8 mouse cellular contexts compared by ENCODE assay signal in genomic region chr2:12419262-12419655, GRCm38 (mm10). TPM values are rescaled to one million over a fixed set of nuclear protein-coding genes. Genes with fewer than 3 reads are reported as not detected.
DNase-seq lines count a peak whose midpoint lies in the region; ATAC-seq and TF ChIP-seq lines count a peak whose summit lies in the region.

Gene Mindy3, minus strand, starts transcription at chr2:12419470.

- under 1% methylated on average over 25 of the region's 25 CpGs for WGBS in embryonic facial prominence, embryonic 14.5 days
- WGBS in heart, adult 2 months: under 1% methylated on average over 25 of the region's 25 CpGs
- under 1% methylated on average over 25 of the region's 25 CpGs for WGBS in limb, embryonic 13.5 days
- WGBS in midbrain, embryonic 16.5 days: under 1% methylated on average over 24 of the region's 25 CpGs

- H3K4me3 ChIP-seq in embryonic facial prominence, embryonic 14.5 days (ENCODE audit: low read depth, low read length): peak within 1 kb of the TSS; percentile 91
- H3K4me3 ChIP-seq in heart, adult 2 months: peak within 1 kb of the TSS; percentile 96
- peak within 1 kb of the TSS; percentile 87 for H3K4me3 ChIP-seq in limb, embryonic 13.5 days
- H3K4me3 ChIP-seq in midbrain, embryonic 16.5 days (ENCODE audit: low read depth, low read length): peak within 1 kb of the TSS; percentile 61

- peak within 1 kb of the TSS; percentile 81 for H3K9ac ChIP-seq in embryonic facial prominence, embryonic 14.5 days (ENCODE audit: low read depth, low read length)
- H3K9ac ChIP-seq in heart, adult 2 months (ENCODE audit: low read depth, low read length): peak within 1 kb of the TSS; percentile 79
- H3K9ac ChIP-seq in limb, embryonic 13.5 days: peak within 1 kb of the TSS; percentile 82
- peak within 1 kb of the TSS; percentile 67 for H3K9ac ChIP-seq in midbrain, embryonic 16.5 days (ENCODE audit: low read depth, low read length)

- no peaks in the 10 kb centered on the region for H3K27me3 ChIP-seq in embryonic facial prominence, embryonic 14.5 days (replicated peaks; ENCODE audit: control insufficient read depth, insufficient read depth, low read length)
- H3K27me3 ChIP-seq in heart, adult 2 months (ENCODE audit: control insufficient read depth, insufficient read depth, low read length): no peaks in the 10 kb centered on the region
- no peaks in the 10 kb centered on the region for H3K27me3 ChIP-seq in limb, embryonic 13.5 days
- no peaks in the 10 kb centered on the region for H3K27me3 ChIP-seq in midbrain, embryonic 16.5 days (ENCODE audit: control insufficient read depth, insufficient read depth, low read depth, low read length)

- peak; percentile 91 for ATAC-seq in embryonic facial prominence, embryonic 14.5 days (ENCODE audit: low read depth)
- ATAC-seq in limb, embryonic 13.5 days (ENCODE audit: low FRiP score, low read depth): peak; percentile 91
- ATAC-seq in midbrain, embryonic 16.5 days: peak; percentile 96

- no peaks in the 10 kb centered on the region for H3K79me2 ChIP-seq in heart, adult 2 months (replicated peaks; ENCODE audit: control insufficient read depth, insufficient read depth, low read length)

- H3K36me3 ChIP-seq in embryonic facial prominence, embryonic 14.5 days (ENCODE audit: control insufficient read depth, insufficient read depth, low read length): no peaks in the 10 kb centered on the region
- peaks cover 3% of the 10 kb centered on the region; the same call in 1 of the 2 replicates for H3K36me3 ChIP-seq in heart, adult 2 months (ENCODE audit: control insufficient read depth, insufficient read depth, low read length)
- no peaks in the 10 kb centered on the region for H3K36me3 ChIP-seq in limb, embryonic 13.5 days
- no peaks in the 10 kb centered on the region for H3K36me3 ChIP-seq in midbrain, embryonic 16.5 days (ENCODE audit: control insufficient read depth, insufficient read depth, low read length)

- TF ChIP-seq EP300 in heart, adult 2 months (IDR thresholded peaks at IDR 0.05; ENCODE audit: insufficient read depth, low read depth, low read length): 0 out of 2 replicates have a peak, but pooled peaks have one; percentile 42

- peak; percentile 91 for TF ChIP-seq POLR2A in heart, adult 2 months (IDR thresholded peaks at IDR 0.05; ENCODE audit: insufficient read depth, low read depth, low read length)

- no peaks in the 10 kb centered on the region for H3K9me3 ChIP-seq in embryonic facial prominence, embryonic 14.5 days (ENCODE audit: control insufficient read depth, low read length)
- H3K9me3 ChIP-seq in limb, embryonic 13.5 days: no peaks in the 10 kb centered on the region
- H3K9me3 ChIP-seq in midbrain, embryonic 16.5 days (replicated peaks; ENCODE audit: control insufficient read depth, low read length, poor library complexity, severe bottlenecking): no peaks in the 10 kb centered on the region

- H3K4me1 ChIP-seq in embryonic facial prominence, embryonic 14.5 days (ENCODE audit: control insufficient read depth, insufficient read depth, low read length): no peaks in the 10 kb centered on the region
- H3K4me1 ChIP-seq in heart, adult 2 months (ENCODE audit: control insufficient read depth, insufficient read depth, low read length): peaks cover 1% of the 10 kb centered on the region; the same call in 1 of the 2 replicates
- H3K4me1 ChIP-seq in limb, embryonic 13.5 days: peaks cover 9% of the 10 kb centered on the region
- peaks cover 14% of the 10 kb centered on the region for H3K4me1 ChIP-seq in midbrain, embryonic 16.5 days (ENCODE audit: control insufficient read depth, insufficient read depth, low read length)

- TF ChIP-seq CTCF in heart, adult 2 months (IDR thresholded peaks at IDR 0.05): peak; percentile 28

- intact Hi-C loops in heart, adult 2 months (cut with DNase I): no loop called here

- DNase-seq in 3T3-L1 (ENCODE audit: low read depth, low spot score): peak; percentile 85
- peak; percentile 67 to 80 for DNase-seq in adrenal gland, postnatal 4 days (ENCODE audit: low spot score in 2 of 2)
- peak; percentile 91 for DNase-seq in embryonic facial prominence, embryonic 14.5 days (ENCODE audit: low spot score)
- DNase-seq in heart, adult 2 months: peak; percentile 93
- peak; percentile 94 for DNase-seq in kidney, adult 8-10 months
- peak; percentile 80 to 91 for DNase-seq in spleen, postnatal 10 days (ENCODE audit: low spot score in 2 of 2)

- peak within 1 kb of the TSS; percentile 58 for H3K27ac ChIP-seq in embryonic facial prominence, embryonic 14.5 days (replicated peaks; ENCODE audit: low read depth, low read length)
- peak within 1 kb of the TSS; percentile 75 for H3K27ac ChIP-seq in heart, adult 2 months
- peak within 1 kb of the TSS; percentile 15; the same call in 1 of the 2 replicates for H3K27ac ChIP-seq in limb, embryonic 13.5 days
- H3K27ac ChIP-seq in midbrain, embryonic 16.5 days (ENCODE audit: low read length): peak within 1 kb of the TSS; percentile 76

- H3K4me2 ChIP-seq in embryonic facial prominence, embryonic 14.5 days (ENCODE audit: low read depth, low read length): peak within 1 kb of the TSS; percentile 76
- peak within 1 kb of the TSS; percentile 73 for H3K4me2 ChIP-seq in limb, embryonic 13.5 days (replicated peaks)
- H3K4me2 ChIP-seq in midbrain, embryonic 16.5 days (ENCODE audit: low read length): peak within 1 kb of the TSS; percentile 89

RNA-seq across cellular contexts. Expression of gene Mindy3, which starts in this region (rescaled TPM):
- 10 to 100 TPM; 41.7 to 42.5 TPM for total RNA-seq in adrenal gland, postnatal 4 days (2021)
- polyA plus RNA-seq in embryonic facial prominence, embryonic 14.5 days (2014; fragmentation: Nextera tagmentation; extraction: Ambion mirVana): 28.1 and 29.5 TPM in 2 replicates
- 10 to 100 TPM; 15.4 to 17.0 TPM for total RNA-seq in heart, adult 2 months (2021)
- polyA plus RNA-seq in heart, adult 2 months (2012; rRNA removed): 12.3 and 16.4 TPM in 2 replicates
- polyA plus RNA-seq in limb, embryonic 13.5 days (2015; fragmentation: Nextera tagmentation; extraction: Ambion mirVana): 22.1 and 23.6 TPM in 2 replicates
- 50.7 and 53.9 TPM in 2 replicates for polyA plus RNA-seq in midbrain, embryonic 16.5 days (2015; fragmentation: Nextera tagmentation; extraction: Ambion mirVana)

Comparison
In these comparisons a context has a peak if more than half of its experiments do, and no peak if none do; other contexts are left out.
1. Peak in every context shown above with its lines: DNase-seq, ATAC-seq, H3K4me3 ChIP-seq and H3K27ac ChIP-seq.
2. H3K27ac ChIP-seq: peak in every context shown above with its lines; median percentile 76 in midbrain, embryonic 16.5 days; 75 in heart, adult 2 months; 58 in embryonic facial prominence, embryonic 14.5 days; 15 in limb, embryonic 13.5 days.